Mouse (Mus musculus): ENCODE measurements around the gene Tmc3.

GRCm38 (mm10) chr7:83561849-83562248 is 22.9 kb upstream of the Tmc3 start:
- no peak for TF ChIP-seq POLR2A (IDR thresholded peaks at IDR 0.05; ENCODE audit: borderline replicate concordance, control insufficient read depth, low read depth, low read length)
- no peak for TF ChIP-seq CTCF (IDR thresholded peaks at IDR 0.05; ENCODE audit: control insufficient read depth, insufficient read depth, low read length)

Measured in bone marrow, adult 2 months (tissue).